Mouse (Mus musculus): ENCODE measurements at regions not wholly inside any gene's neighbourhood (a gene's known extent, or its start where the extent isn't known, plus 50 kb on each side); places are given as distances from the start of the nearest gene placed in this dataset.

DNA sequence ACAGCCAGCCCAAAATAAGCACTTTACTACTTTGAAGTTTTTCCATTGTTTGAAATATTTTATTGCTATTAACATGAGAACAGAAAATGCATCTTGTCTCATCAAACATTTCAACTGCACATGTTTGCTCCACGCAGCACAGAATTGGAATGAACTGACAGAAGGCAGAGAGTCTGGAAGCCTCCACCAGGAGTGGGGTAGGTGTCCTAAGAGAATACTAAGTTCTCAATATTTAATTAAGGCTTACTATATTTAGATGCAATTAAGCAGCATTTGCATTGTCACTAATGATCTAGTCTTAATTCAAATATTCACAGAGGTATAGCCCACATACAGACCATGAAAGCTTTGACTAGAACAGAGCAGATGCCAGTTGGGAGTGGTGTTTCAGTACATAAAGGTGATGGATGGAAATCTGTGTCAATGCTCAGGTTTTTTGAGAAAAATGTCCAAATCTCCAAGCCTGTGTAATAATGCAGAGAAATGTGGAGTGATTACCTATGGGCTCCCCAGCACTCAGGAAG is 491.2 kb downstream of the Tm4sf1 start:
- ATAC-seq (ENCODE audit: poor library complexity, severe bottlenecking), result no peak

GRCm38 (mm10) chr3:56793054-56793453 is 508.7 kb downstream of the Tm4sf1 start:
- no peak for ATAC-seq (ENCODE audit: poor library complexity, severe bottlenecking)

- no peak for ATAC-seq (ENCODE audit: poor library complexity, severe bottlenecking)
These were observed 512.6 kb downstream of the Tm4sf1 start for GRCm38 (mm10) chr3:56789155-56789554.

- no peak for ATAC-seq (ENCODE audit: poor library complexity, severe bottlenecking)
These were observed 527.9 kb downstream of the Tm4sf1 start for GRCm38 (mm10) chr3:56773920-56774319.

DNA sequence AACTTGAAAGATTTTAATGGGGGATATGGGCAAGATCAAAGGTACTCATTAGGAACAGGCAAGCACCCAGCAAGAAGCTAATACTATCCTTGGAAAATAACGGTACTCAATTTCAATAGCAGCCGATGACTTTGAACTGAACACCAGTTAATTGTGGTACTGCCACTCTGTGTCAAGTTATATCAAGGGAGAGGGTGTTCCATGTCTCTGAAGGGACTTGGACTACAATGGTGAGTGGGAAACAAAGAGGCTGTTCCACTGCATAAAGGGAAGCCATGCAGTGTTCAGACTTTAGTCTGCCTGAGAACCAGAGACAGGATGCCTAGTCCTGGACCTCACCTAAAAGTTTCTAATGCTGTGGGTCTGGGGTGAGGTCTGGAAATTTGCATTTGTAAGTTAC is 531.6 kb downstream of the Tm4sf1 start:
- ATAC-seq (ENCODE audit: poor library complexity, severe bottlenecking), result no peak

DNA sequence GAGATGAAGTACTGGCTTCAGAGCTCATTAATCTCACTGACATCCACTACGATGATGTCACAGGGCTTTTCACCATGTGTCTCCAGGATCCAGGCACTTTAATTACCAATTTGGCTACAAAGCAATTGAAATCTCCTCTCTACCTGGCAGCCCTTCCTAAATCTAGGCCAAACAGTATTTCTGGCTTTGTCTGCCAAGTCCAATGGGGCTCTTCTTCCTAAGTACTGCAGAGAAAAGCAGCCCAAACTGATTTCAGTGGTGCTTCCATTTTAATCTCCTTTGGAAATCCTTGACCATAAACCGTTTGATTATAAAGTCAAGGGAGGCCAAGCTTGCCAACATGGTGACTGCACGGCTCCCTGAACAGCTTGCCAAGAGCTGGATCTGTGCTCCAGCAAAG is 534.7 kb downstream of the Tm4sf1 start:
- ATAC-seq (ENCODE audit: poor library complexity, severe bottlenecking), result no peak

DNA sequence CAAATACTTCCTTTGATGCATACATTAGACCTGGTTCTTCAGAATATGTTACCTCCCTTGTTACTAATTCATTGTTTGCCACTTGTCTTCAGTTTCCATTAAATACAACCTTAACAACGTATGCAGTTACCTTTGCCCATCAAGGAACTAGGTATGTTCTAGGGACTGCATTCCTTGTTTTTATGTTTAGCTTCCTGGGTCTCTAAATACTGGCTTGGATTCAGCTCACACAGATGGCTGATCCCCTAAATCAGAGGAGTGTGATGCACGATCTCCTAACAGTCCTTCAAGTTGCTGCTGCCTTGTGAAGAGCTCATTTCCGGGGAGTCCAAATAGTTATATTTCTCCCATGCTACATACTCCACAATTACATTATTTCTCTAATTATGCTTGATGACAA is 537.5 kb downstream of the Tm4sf1 start:
- no peak for ATAC-seq (ENCODE audit: poor library complexity, severe bottlenecking)

GRCm38 (mm10) chr3:56763896-56764295 is 537.9 kb downstream of the Tm4sf1 start:
- ATAC-seq (ENCODE audit: poor library complexity, severe bottlenecking), result no peak

DNA sequence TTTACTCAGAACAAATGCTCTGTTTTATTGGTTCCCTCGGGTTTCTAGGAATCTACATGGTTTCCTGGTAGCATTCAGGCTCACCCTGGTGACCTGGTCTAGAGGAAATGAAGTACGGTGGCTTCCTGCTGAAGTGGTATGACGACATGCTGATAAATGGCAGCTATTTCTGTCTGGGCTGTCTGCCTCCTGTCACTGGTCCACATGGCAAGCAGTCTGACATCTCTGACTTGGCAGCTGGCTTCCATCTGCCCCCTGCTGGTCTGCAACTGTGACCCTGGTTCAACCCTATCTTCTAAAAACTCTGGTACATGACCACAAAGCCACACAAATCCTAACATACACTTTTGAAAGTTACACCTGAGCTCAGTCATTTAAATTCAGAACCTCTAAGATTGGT is 548.1 kb downstream of the Tm4sf1 start:
- no peak for ATAC-seq (ENCODE audit: poor library complexity, severe bottlenecking)

DNA sequence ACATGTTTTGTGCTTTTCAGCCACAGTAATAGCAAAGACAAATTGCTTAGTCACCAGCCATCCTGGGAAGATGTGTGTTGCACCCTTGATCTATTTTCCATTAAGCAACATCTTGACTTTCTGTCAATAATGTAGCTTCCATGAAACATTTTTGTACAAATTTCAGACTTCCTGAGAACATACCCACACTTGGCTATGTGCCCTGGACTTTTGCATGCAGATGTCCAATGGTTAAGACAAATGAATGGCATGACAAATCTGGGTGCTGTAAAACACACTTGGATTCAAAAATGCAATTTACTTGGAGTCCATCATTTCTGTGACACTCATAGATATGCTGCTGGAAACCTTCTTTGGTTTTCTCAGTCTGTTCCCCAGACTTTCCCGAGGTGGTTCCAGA is 549.9 kb downstream of the Tm4sf1 start:
- no peak for ATAC-seq (ENCODE audit: poor library complexity, severe bottlenecking)

- no peak for ATAC-seq (ENCODE audit: poor library complexity, severe bottlenecking)
These were observed 557.4 kb upstream of the Nbea start for GRCm38 (mm10) chr3:56740902-56741301.

DNA sequence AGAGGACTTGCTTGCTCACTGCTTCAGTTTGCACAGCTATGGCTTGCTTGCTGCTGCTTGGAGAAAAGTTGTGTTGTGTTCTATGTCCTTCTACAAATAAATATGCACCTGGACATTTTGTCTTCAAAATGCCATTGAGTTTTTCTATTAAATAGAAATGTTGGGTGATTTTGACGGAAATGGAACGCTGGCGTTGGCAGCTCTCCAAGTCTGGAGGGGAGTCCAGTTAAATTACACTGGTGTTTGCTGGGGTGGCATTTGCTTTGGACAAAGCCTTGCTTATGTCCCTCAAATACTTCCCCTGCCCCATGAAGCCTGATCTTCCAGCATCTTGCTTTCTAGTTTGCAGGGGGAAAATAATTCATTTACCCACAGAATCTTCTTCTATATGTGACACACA is 556.0 kb upstream of the Nbea start:
- ATAC-seq (ENCODE audit: poor library complexity, severe bottlenecking), result no peak

DNA sequence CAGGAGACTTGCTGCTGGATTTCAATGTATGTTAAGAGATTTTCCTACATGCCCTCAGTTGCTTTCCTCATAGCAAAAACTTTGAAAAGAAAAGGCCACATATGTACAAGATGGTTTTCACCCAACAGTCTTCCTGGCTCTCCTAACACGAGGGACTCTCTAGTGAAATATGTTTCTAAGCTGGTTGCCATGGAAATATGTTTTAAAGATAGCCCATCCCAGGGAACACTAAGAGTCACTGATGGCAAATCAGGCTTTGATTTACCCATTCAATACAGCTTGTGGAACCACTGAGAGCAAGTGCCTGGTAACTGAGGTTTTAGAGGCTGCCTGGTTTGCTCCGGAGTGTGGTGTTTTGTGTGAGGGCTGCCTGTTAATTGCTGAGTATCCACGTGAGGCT is 547.3 kb upstream of the Nbea start:
- ATAC-seq (ENCODE audit: poor library complexity, severe bottlenecking), result no peak

- ATAC-seq (ENCODE audit: poor library complexity, severe bottlenecking), result no peak
These were observed 541.5 kb upstream of the Nbea start for GRCm38 (mm10) chr3:56724991-56725390.

DNA sequence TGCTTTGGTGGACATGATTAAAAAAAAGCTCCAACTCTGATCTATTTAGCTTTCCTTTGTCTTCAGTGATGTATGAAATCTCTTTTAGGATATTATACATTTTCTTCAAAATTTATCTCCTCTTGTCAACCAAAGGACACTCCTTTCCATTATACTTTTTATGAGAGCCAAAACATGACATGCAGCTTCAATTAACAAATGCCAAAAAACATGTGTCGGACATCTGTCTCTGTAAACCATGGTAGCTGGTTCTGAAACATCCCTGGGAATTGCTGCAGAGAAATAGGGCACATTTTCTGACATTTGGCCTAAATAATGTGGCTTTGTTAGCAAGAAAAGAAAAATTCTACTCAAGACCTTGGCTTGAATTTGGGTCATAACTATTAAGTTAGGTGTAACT is 524.8 kb upstream of the Nbea start:
- no peak for ATAC-seq (ENCODE audit: poor library complexity, severe bottlenecking)

GRCm38 (mm10) chr3:56707312-56707711 is 523.8 kb upstream of the Nbea start:
- no peak for ATAC-seq (ENCODE audit: poor library complexity, severe bottlenecking)

DNA sequence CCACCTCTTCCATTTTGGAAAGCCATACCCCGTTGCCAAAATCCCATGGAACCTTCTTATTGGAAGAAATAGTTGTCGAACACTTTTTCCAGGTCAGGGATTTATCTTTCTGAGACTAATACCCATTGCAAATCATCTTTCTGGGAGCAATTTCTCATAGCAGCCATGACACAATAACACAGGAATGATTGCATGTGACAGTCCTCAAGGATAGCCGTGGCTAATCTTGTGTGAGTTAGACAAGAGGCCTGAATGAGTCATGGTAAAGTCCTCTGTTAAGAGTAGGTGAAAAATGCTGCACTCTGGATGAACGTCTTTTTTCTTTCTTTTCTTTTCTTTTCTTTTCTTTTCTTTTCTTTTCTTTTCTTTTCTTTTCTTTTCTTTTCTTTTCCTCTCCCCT is 522.5 kb upstream of the Nbea start:
- no peak for ATAC-seq (ENCODE audit: poor library complexity, severe bottlenecking)

DNA sequence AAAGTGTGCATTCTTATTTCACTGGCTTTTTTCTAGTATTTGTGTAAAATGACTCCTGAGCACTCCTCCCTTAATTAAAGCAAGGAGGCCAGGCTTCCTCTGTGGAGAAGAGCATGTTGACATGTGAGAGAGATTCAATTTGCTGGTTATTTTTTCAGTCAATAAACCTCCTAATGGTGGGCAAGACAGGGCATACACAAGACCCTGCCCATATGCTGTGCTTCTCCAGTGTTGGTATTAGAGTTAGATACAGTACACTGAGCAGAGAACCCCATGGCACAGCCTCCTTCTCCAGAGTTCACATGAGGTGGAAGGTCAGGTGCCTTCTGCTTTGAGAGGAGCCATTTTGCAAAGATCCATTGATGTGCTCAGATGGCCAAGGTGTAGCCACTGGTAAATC is 515.4 kb upstream of the Nbea start:
- no peak for ATAC-seq (ENCODE audit: poor library complexity, severe bottlenecking)

- no peak for ATAC-seq (ENCODE audit: poor library complexity, severe bottlenecking)
These were observed 514.7 kb upstream of the Nbea start for GRCm38 (mm10) chr3:56698248-56698647.

GRCm38 (mm10) chr3:56681031-56681430 is 497.5 kb upstream of the Nbea start:
- no peak for ATAC-seq (ENCODE audit: poor library complexity, severe bottlenecking)

GRCm38 (mm10) chr3:56668829-56669228 is 485.3 kb upstream of the Nbea start:
- no peak for ATAC-seq (ENCODE audit: poor library complexity, severe bottlenecking)

- ATAC-seq (ENCODE audit: poor library complexity, severe bottlenecking), result no peak
These were observed 477.1 kb upstream of the Nbea start for GRCm38 (mm10) chr3:56660594-56660993.

DNA sequence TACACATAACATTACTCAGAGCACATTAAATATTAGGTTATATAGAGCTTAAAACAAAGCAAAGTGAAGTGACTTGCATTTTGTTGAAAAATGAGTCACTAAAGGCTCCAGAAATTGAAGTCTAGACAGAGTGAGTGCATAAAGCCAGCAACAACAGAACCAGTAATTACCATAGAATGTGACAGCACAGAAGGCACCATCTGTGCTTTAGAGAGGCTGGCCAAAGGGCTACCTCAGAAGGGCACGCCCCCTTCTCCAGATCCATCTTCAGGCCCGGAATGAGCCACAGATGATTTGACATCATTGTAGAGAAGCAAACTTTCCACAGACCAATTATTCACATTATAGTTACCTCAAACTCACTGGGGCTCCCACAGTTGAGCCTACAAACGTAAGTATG is 463.8 kb upstream of the Nbea start:
- ATAC-seq (ENCODE audit: poor library complexity, severe bottlenecking), result no peak
